Mouse (Mus musculus): Measurements from ENCODE around the gene Lrrc3.
A peak's percentile ranks its signal among the peaks of the same experiment; 100 is the strongest.
"Not testable (repeated sequence)": the region's sequence is repeated elsewhere in the genome, so short reads cannot be mapped to it uniquely, and the experiment has no call there.

Gene Lrrc3

DNA sequence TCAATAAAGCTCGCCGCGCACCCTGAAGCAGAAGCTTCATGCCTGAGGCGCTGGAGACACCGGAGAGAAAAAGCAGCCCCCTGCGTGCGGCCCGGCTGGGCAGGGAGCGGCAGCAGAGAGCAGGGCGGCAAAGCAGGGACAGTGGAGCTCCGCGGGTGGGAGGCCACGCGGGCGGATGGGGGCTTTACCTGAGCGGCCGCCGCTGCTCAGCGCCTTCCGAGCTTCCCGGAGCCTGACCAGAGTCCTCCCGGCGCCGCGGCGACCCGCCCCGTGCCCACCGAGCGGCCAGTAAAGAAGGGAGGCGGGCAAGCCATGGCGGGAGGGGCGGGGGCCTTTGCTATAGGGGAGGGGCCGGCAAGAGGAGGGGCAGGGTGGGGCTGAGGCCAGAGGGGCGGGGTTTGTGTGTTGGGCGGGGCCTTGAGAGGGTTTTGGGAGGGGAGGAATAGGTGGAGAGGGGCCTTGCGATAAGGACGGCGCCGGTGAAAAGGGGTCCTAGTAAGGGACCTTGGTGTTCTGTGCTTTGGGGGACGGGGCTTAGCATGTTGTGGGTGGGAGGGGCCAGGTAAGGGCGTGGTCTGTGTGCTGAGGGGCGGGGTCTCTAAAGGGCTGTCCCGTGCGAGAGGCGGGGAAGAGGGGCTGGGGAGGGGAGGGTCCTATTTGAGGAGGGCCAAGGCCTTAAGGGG lies at the start of gene Lrrc3:
Lrrc3 (minus strand) TSS at position 326 of the 683 bp plus-strand sequence.
- DNase-seq (ENCODE audit: inconsistent ontology term): peak; percentile 85

DNA sequence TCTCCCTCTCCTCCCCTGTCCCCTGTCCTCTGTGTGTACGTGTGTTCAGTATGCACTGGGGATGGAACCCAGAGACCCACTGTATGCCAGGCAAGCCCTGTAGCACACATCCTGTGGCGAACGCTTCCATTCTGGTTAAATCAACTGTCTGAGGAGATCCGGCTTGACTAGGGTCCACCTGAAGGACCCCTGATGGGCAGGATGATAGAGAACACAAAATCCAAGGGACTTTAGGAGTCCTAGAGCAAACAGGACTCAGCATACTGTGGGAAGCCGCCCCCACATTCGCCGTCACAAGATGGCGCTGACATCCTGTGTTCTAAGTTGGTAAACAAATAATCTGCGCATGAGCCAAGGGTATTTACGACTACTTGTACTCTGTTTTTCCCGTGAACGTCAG lies 48.1 kb upstream of the Lrrc3 start:
- DNase-seq (ENCODE audit: inconsistent ontology term): not testable (repeated sequence)

DNA sequence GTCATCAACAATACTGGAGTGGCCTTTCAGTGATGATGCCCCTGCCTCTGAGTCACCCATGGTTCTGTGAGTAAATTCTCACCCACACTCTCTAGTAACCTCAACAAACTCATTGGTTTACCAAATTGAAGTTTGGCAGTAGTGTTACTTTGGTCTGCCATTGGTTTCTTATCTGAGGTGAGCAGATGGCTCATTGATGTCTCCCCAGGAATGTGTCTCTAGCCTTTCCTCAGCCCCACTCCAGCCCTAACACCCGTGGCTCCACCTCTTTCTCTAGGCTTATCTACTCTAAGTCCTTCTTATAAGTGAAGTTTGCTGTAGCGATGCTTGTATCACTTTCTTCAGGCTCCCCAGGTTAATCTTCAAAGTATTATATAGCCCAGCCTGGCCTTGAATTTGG lies 37.3 kb upstream of the Lrrc3 start:
- DNase-seq (ENCODE audit: inconsistent ontology term): peak; percentile 28

DNA sequence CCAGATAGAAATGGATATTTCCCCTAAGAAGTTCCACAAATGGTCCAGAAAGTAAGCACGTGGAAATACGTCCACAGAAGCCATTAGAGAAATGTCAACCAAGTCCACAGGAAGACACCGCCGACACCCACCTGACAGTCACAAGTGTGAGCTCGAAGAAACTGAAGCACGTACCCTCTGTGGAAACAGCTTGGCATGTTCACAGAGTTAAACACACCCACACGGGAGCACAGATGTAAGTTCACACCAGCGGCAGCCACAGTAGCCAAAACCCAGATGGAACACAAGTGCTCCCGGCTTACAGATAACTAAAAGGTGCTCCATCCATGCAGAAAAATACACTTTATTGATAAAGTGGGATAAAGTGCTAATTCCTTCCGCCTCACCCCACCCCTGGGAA lies 25.0 kb upstream of the Lrrc3 start:
- DNase-seq (ENCODE audit: inconsistent ontology term): no peak

DNA sequence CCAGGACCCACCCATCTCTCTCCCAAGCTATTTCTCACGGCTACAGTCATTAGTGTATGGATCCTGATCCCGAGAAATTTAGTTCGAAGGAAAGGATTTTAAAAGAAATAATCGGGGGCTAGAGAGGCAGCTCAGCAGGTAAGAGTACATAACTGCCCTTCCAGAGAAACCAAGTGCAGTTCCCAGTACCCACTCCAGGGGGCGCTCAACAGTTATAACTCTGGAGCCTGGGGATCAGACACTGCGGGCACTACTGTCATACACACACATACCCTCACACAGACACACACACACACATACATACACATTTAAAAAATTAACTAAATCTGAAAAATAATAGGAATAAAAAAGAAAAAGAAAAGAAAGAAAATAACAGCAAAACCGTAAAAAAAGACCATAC lies 23.8 kb upstream of the Lrrc3 start:
- peak; percentile 9 for DNase-seq (ENCODE audit: inconsistent ontology term)

DNA sequence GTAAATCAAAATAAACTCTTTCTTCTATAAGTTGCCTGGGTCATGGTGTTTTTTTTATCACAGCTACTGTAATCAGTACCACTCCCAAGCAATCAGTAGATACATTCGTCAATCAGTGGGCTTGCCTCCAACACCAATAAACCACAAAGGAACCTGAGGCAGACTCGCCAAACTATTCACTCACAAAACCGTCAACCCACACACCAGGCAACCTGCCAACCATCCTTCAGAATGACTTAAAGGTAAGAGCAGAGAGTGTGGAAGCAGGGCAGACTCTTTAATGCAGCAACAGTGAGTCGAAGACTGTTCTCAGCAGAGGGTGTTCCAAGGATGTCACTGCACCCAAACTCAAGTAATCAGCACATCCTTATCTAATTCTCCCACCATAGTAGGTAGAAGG lies 20.3 kb upstream of the Lrrc3 start:
- no peak for DNase-seq (ENCODE audit: inconsistent ontology term)

DNA sequence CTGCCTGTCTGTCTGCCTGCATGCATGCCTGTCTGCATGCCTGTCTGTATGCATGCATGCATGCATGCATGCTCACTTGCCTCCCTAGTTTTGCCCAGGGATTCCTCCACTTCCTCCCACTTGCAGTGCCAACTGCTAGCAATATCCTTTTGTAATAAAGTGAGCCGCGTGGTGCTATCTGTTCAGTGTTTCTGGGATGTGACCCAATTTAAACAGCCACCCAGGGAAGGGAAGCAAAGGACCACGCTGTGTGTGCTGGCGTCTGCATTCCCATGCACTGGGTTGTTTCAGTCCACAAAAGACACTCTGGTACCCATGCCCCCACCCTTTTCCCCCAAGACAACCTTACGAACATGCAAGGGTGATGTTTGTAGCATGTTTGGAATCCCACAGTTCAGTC lies 18.7 kb upstream of the Lrrc3 start:
- DNase-seq (ENCODE audit: inconsistent ontology term): peak; percentile 29

DNA sequence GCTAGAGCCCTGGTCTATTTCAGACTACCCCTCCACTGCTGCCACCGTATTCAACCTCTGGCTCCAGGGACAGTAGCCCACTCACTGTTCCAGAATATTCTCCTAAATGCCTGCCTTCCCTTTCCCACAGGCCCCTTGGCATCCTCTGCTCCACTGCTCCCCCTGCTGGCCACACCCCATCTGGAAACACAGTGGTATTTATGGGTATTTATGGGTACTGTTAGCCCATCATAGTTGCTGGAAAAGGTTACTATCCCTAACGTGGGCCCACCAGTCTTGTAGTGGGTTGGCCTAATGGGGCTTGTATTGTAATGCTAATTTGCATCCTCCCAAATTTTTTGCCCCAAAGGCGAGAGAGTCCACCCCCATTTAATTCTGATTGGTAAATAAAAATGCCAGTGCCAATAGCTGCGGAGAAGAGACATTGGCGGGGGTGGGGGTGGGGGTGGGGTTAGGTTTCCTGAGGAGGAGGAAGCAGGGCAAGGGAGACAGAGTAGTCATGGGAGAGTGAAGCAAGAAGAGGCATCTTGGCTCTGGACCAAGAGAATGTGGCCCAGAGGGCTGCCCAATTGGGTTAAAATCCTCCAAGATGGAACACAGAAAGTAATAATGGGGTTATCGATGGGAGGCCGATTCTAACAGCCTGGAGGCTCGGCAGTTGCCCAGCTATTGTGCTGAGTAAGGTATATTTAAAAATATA lies 14.4 kb upstream of the Lrrc3 start:
- DNase-seq (ENCODE audit: inconsistent ontology term): peak; percentile 25

DNA sequence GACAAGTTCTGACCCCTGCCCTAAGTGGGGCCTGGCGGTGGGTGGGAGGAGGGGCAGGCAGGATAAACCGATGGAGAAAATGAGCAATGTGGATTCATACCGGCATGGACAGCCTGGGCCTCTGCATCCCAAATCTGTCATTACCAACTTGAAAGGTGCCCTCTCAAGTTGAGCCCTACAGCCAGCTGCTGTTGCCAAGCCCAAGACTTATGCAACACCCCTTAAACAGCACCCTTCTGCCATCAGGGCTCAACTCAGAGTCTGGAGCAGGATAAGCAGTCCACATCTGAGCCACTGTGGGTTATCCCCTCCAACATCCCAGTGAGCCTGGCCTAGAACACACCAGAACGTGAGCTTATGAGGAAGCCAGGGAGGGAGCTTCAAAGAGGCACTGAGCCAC lies 11.0 kb upstream of the Lrrc3 start:
- DNase-seq (ENCODE audit: inconsistent ontology term): no peak

DNA sequence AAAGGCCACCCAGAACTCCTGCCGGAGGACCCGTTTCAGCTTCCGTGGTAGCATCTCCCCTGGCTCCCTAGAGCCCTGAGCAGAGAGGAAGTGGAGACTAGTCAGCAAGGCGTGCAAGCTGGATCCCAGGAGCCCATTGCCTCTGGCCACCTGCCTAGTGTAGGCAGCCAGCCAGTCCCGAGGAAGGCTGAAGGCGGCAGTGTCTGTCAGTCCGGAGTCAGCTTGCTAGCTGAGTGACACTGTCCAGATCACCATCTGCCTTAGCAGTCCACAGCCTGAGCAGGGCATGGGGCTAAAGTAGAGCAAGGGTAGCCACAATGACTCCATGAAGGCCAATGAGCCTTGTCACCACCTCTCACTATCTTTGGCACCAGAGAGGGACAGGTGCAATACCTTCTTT lies 10.3 kb upstream of the Lrrc3 start:
- DNase-seq (ENCODE audit: inconsistent ontology term): peak; percentile 9

DNA sequence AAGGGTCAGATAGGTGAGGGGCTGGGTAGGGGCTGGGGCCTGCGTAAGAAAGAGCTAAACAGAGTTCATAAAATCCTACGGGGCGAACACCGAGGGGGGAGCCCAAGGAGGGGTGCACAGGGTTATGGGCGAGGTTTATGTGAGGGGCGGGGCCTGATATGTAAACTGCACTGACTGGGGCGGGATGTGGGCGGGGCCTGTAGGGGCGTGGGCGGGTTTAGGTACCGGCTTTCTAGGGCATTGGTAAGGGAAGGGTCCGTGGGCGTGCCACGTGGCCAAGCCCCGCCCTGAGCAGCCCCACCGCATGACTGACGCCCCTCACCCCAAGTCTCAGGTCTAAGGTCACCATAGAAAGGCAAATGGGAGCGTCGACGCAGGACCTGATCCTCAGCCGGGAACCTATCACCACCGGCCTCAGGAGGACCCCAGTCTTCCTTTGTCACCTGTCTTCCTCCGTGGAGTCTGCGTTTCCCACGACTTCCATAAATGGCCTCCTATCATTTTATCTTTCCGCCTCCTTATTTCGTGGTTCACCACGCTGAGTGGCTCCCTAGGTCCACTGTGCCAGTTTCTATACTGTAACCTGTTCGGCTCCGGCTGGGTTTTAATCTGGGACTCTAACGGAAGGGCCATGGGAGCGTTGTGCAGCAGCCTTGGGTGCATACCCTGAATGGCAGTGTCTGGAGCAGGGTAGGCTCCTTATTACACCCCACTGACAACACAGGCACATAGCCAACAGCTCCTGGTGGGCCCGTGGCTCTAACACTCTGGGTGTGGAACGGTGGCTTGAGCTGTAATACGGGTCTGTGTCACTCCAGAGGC lies 769 bp upstream of the Lrrc3 start:
- DNase-seq (ENCODE audit: inconsistent ontology term): peak; percentile 86

DNA sequence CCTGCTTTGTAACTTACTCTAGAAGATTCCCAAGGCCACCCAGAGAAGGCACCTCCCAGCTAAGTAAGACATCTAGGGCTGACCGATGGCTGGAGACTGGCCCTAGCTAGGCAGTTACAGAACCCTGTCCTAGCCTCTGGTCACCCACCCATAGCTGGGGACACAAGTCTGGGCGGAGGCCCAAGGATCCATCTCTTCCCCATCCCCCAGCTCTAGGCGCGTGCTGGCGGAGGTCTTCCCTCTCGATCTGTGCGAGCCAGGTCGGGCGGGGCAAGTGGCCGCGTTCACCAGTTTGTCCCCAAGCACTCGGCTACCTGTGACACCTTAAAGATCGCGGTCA lies 495 bp downstream of the Lrrc3 start:
- no peak for DNase-seq (ENCODE audit: inconsistent ontology term)

DNA sequence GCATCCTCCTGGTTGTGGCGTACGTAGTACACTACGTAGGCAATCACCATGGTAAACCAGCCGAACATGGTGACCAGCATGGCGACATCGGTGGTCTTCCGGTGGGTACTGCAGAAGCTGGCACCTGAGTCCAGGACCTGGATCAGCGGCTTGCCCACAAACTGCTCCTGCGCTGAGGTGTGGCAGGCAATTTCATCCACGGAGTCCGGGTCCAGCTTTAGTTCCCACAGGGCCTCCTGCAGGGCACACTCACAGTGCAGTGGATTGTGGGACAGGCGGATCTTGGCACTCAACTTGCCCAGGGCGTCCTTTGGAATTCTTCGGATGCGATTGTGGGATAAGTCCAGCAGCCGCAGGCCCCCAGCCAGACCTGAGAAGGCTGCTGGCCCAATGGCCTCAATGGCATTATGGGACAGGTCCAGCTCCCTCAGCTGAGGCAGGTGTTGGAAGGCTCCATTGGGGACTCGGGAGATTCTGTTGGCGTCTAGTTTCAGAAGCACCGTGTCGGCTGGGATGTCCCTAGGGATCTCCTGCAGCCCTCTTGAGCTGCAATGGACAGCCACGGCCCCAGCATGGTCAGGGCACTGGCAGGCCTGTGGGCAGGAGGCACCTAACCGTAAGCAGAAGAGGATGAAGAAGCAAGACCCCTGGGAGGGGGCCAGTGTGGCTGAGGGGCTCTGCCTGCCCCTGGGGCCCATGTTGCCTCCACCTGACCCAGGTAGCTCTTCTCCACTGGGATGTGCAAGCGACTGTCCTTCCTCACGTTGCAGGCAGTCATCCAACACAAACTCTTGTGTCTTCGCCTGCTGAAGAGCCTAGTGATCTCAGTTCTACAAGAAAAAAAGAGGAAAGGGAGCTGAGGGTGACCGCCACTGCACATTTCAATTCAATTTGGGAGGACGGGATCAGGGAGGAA lies 1.2 kb downstream of the Lrrc3 start:
- no peak for DNase-seq (ENCODE audit: inconsistent ontology term)

DNA sequence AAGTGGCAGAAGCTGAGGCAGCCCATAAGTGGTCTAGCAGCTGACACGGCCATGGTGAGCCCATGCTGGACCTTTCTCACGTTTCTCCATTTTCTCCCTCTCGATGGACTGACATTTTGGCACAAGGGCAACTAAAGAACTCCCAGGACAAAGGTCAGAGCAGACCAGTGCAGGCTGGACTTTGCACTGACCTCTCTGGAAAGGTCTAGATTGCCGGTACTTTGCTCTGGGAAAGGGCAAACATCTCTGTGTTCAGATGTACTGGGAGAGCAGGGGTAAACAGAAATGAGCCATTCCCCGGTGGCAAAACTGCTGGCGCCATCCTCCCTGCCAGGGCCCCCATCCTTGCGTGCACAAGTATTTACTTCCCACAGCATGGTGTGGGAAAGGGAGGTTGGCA lies 2.2 kb downstream of the Lrrc3 start:
- no peak for DNase-seq (ENCODE audit: inconsistent ontology term)

DNA sequence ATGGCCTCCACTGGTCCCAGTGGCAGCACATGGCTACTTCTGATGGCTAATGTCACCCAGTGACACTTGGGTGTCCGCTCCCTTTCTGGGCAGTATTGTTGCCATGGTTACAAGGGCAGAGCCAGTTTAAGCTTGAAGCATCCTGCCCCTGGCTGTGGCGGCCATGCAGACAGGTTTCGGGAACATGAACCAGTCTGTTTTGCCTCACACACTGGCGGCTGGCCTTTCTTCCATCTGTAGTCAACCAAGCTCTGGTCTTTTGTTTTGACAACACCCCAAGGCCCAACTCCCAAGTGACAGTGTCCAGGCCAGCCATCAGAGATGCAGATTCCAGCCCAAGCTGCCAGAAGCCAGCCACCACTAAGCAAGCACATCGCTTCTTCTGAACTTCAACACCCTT lies 6.8 kb downstream of the Lrrc3 start:
- DNase-seq (ENCODE audit: inconsistent ontology term): no peak

DNA sequence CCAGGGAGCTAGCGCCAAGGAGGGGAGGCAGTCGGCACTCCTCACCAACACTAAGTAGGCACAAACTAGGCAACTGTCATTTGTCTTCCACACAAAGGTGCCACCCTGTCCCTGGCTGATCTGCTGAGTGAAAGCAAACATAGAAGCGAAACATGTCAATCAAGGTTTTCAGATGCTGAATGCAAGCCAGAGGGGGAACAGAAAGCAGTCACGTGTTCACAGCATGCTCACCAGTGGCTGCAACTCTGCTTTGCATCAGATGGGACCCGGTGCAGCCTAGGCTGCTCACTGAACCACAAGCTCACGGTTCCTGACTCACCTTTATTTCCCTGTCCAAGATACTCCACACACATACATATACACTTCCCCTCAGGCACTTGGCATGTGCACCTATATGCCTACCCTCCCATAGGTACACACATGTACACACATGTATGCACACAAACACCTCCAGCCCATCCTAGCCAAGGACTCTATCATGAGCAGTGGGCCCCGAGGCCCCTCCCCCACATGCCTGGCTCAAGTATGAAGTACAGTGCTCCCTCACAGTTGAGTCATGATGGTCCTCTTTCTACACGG lies 11.3 kb downstream of the Lrrc3 start:
- DNase-seq (ENCODE audit: inconsistent ontology term): no peak

DNA sequence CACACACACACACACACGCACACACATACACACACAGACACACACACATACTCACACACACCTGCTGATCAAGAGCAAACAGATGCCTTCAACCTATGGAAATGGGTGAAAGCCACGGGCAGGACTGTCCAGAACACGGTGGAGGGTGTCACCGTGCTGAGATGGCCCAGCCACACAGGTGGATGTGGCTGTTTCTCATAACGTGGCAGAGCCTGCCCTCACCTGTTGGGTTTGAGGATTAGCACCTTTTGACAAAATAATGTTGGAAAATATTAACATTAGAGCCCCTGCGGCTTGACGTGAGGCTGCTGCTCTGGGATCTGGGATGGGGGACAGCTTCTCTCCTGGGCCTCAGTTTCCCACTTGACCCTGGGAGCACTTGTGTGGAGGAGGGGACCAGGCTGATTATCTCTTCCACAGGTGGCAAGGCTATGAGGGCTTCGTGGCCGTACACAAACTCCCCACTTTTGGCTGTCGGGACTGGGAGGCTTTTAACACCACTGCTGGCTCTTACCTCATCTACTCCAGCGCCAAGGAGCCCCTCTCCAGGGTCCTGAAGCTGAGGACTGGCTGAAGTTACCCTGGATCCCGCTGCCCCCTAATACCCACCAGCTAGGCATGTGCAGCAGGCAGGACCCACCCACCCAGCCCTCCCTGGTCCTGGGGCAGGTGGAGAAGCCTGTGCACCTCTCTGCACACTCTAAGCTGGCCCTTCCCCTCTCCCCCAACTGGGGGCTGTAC lies 16.2 kb downstream of the Lrrc3 start:
- no peak for DNase-seq (ENCODE audit: inconsistent ontology term)

DNA sequence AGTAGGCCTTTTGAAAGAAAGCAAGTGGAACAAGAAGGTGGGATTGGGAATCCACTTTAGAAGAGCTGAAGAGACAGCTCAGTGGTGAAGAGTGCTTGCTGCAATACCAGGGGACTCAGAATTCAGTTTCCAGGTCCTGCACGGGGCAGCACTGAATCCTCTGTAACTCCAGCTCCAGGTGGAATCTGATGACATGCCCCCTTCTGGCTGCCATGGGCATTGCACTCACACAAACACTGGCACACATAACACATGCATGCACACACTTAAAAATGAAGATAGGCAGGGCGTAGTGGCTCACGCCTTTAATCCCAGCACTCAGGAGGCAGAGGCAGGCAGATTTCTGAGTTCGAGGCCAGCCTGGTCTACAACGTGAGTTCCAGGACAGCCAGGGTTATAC lies 19.8 kb downstream of the Lrrc3 start:
- no peak for DNase-seq (ENCODE audit: inconsistent ontology term)

DNA sequence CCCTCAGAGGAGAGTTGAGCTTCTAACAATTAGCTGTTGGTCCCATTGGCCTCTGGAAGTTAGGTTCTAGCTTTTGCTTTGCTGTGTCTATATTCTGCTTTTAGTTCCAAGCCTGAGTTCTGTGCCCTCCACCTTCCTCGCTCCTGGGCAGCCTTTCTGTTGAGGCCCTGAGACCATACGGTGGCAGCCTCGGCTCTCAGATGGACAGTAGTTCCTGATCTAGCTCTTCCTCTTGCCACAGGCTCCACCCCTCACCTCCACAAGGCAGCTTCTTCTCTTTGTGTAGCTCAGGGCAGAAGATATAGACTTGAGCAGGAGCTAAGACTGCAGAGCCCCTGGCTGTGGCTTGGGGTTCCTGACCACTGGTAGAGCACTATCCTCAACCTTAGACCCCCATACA lies 22.0 kb downstream of the Lrrc3 start:
- no peak for DNase-seq (ENCODE audit: inconsistent ontology term)

DNA sequence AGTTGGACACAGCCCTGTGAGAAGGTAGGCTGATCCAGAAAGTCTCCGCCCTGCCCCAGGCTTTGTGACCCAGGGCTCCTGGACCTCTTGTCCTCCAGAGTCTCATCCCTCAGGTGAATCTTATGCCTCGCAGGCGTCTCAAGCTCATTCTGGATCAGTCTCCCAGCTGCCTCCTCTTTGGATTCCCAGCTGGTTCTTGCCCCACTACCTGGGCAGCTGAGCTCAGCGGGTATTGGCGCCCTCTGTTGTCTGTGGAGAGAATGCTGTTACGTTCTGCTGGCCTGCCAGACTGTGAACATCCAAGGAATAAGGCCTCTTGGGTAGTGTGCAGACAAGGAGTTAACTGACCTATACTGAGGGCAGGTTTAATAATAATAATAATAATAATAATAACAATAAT lies 23.4 kb downstream of the Lrrc3 start:
- DNase-seq (ENCODE audit: inconsistent ontology term): no peak

DNA sequence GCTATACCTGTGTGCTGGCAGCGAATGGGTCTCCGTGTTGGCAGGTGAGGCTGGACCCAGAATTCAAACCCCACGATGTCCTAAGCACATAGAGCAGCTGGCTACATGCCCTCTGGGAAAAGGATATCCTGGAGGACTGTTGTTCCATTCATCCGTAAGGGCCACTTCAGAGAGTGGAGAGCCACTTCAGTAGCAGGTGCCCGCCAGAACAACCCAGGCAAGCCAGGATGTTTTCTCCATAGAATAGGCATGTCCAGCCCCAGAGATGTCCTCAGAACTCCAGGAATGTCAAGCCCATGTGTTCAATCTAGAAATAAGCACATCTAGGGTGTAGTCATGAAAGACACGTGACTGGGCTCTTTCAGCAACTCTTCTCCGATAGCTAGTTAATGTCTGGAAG lies 32.7 kb downstream of the Lrrc3 start:
- DNase-seq (ENCODE audit: inconsistent ontology term): no peak

All from Muller cell, postnatal 12 days (primary cell).